Mouse (Mus musculus): Measurements from ENCODE around the gene Fbxo41.

DNA sequence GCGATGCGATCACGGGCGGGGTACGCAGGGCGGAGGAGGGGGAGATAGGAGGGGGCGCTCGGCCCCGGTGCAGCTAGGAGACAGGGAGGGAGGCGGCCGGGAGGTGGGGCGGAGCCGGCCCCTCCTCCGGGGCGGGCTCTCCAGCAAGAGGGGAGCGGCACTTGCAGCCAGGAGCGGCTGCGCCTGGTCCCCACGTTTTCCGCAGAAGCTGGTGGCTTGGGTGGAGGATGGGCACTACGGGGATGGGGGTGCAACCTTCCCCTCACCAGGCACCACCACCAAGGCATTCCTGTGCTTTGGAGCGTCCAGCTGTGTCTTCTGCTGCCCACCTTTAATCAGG lies at the start of gene Fbxo41:
- no peak for TF ChIP-seq HCFC1 (IDR thresholded peaks at IDR 0.05; ENCODE audit: borderline replicate concordance, insufficient read depth, low read length)
- TF ChIP-seq ZNF384 (IDR thresholded peaks at IDR 0.05; ENCODE audit: low read depth, low read length), result no peak
- no peak for TF ChIP-seq ZC3H11A (IDR thresholded peaks at IDR 0.05; ENCODE audit: borderline replicate concordance, low read depth, low read length)

Data from ES-E14 (cell line).